Mouse (Mus musculus): Measurements from ENCODE around the gene Rnd1. TPM values are rescaled to one million over a fixed set of nuclear protein-coding genes. Genes with fewer than 3 reads are reported as not detected.

Gene Rnd1
- total RNA-seq, 2 experiments from 2014 or later = 6.3 to 8.0 TPM

GRCm38 (mm10) chr15:98680660-98681059, 3.4 kb upstream of the Rnd1 start:
- no peak for DNase-seq (ENCODE audit: low spot score in 2 of 2)

DNA sequence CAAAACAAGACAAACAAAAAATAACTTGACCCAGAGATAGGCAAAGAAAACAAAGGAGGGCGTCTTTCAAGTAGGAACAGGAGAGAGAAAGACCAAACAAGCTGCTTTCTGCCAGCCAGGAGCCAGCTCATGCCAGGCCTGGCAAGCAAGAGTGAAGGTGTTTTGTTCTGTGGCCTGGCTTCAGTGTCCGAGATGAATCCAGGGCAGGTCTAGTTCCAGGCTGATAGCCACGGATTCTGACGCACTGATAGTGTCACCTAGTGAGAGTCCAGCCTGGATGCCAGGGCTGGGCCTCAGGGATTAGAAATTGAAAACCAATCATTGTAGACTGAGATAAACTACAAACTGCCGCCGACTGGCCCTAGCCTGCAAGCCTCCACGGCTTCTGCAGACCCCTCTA, 716 bp upstream of the Rnd1 start:
- DNase-seq (ENCODE audit: low spot score in 2 of 2) = no peak

DNA sequence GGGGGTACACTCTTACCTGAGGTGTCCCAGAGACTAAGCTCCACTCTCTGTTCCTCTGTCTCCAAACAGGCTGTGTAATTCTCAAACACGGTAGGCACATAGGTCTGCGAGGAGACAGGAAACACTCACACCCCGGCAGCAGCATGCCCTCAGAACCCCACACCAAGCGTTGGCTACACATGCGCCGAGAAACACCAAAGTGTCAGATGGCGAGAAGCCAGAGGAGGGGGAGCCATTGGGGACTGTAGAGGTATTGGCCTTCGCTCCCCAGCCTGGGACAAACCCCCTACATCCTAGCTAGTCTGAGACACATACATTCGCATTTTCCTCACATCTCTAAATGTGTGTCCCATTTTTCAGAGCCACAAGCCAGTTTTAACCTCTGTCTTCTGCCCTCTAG, 790 bp downstream of the Rnd1 start:
- DNase-seq (ENCODE audit: low spot score in 2 of 2) = no peak

DNA sequence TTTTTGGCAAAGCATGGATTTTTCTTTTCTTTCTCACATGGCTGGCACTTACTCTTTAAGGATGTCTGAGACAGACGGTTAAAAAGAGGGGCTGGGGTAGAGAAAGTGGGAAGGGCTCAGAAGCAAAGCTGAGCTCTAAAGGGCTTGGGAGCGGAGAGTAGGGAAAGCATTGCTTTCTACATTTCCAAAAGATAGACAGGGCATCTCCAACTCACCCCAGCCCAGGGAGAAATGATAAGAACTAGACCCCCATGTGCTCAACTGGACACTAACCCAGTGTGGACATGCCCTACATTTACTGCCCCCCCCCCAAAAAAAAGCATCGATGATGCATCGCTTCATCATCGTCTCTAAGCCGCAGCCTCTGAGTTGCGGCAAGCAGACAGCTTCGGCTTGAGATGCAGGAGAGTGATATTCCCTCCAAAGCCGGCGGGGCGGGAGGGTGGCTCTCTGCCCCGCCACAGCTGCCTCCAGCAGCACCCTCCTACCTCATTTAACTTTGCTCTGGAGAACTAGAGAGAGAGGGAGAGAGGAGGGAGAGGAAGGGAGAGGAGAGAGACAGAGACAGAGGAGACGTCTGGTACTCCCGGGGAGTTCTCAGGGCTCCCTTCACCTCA, 1.5 kb downstream of the Rnd1 start:
- no peak for DNase-seq (ENCODE audit: low spot score in 2 of 2)

DNA sequence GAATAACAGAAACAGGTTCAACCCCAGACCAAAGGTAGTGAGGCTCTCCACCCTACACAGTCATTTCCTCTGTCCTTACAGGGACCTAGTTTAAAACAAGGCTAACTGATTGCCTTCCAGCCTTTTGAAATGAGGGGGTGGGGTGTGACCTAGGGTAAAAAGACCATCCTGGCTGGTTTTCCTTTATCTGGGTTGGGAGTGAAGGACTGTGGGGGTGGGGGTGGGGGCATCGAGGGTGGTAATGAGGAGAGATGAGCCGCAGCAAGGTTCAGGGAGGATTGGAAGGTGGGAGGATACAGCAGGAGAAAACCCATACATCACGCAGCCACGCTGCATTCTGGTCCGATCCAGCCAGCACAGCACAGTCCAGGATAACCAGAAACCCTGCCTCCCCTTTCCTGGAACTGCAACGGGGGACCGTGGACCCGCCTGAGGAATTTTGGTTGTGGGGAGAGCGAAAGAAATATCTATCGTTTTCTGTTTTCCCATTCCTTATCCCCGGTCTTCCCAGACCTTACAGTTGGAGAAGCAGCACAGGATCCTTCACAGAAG, 2.2 kb downstream of the Rnd1 start:
- no peak for DNase-seq (ENCODE audit: low spot score in 2 of 2)

DNA sequence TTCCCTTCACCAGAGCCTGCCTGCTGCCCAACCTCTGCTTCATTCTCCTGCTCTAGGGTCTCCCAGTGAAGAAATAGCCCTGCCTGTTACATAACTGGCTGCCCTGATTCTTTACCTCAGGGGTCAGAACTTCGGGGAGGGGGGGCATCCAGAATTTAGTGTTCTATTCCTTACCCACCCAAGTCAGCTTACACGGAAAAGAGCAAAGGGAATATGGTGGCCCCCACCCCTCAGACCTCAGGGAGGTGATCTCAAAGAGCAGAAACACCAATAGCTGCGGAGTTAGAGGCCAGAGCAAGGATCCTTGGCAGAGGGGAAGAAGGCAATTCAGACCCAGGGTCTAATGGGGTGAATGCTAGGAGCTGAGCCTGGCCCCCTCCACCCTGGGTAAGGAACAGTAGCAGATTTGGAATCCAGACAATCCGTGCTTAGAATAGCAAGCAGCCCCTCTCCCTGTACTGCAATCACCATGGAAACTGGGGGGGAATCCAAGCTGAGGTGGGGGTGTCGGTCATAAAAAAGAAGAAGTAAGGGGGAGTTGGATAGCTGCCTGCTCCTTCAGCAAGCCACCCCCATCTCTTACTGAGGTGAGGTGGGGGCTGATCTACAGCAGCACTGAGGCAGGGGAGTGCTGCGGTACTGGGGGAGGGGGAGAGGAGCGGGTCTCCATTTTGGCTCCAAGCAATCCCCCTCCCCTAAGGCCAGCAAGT, 2.8 kb downstream of the Rnd1 start:
- no peak for DNase-seq (ENCODE audit: low spot score in 2 of 2)

DNA sequence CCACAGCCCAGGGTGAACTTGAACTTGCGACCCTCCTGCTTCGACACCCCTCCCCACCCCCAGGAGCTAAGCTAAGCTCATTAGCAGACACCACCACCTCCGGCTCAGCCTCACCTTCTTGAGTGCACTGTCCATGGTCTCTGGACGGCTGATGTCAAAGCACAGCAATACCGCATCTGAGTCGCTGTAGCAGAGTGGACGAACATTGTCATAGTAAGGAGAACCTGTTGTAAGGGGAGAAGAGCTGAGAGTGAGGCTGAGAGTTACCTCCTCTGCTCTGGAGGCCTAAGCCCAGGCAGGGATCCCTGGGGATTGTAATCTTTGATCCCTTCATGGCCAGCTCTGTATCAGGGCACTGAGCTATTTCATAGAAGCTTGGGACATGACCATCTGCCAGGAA, 3.5 kb downstream of the Rnd1 start:
- no peak for DNase-seq (ENCODE audit: low spot score in 2 of 2)

GRCm38 (mm10) chr15:98672592-98672991, 4.7 kb downstream of the Rnd1 start:
- DNase-seq (ENCODE audit: low spot score in 2 of 2) = no peak

GRCm38 (mm10) chr15:98664042-98664907, 13.0 kb downstream of the Rnd1 start:
- DNase-seq (ENCODE audit: low spot score in 2 of 2) = no peak

GRCm38 (mm10) chr15:98662567-98663545, 14.4 kb downstream of the Rnd1 start, which contains the start of gene Ddx23:
Gene Ddx23, minus strand, starts transcription at chr15:98662894.
- peak; percentile 96 to 98 for DNase-seq (ENCODE audit: low spot score in 2 of 2)

DNA sequence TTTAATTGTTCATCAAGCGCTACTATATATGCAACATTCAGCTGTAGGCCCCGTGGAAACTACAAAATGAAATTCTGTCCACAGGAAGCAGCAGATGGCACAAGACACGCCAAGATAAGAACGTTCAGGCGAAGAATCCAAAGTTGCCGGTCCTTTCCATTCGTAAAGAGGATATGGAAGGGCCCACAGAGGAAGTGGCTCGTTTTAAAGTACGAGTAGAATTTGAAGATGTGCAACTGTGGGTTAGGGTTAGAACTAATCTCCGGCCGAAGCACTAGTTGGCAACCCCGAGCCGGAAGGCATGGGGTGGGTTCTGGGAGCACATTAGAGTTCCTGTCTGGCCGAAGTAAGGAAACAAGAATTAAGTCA, 15.1 kb downstream of the Rnd1 start:
- no peak for DNase-seq (ENCODE audit: low spot score in 2 of 2)

- DNase-seq (ENCODE audit: low spot score in 2 of 2) = no peak
Measured at GRCm38 (mm10) chr15:98656982-98657751, 20.1 kb downstream of the Rnd1 start.

- DNase-seq (ENCODE audit: low spot score in 2 of 2) = no peak
Measured at GRCm38 (mm10) chr15:98652174-98652573, 25.1 kb downstream of the Rnd1 start.

GRCm38 (mm10) chr15:98651431-98651830, 25.8 kb downstream of the Rnd1 start:
- no peak for DNase-seq (ENCODE audit: low spot score in 2 of 2)

GRCm38 (mm10) chr15:98648071-98648470, 29.2 kb downstream of the Rnd1 start:
- DNase-seq (ENCODE audit: low spot score in 2 of 2) = peak in 1 of 2 experiments; percentile 76

GRCm38 (mm10) chr15:98647308-98647707, 30.0 kb downstream of the Rnd1 start:
- DNase-seq (ENCODE audit: low spot score in 2 of 2) = peak in 1 of 2 experiments; percentile 36

DNA sequence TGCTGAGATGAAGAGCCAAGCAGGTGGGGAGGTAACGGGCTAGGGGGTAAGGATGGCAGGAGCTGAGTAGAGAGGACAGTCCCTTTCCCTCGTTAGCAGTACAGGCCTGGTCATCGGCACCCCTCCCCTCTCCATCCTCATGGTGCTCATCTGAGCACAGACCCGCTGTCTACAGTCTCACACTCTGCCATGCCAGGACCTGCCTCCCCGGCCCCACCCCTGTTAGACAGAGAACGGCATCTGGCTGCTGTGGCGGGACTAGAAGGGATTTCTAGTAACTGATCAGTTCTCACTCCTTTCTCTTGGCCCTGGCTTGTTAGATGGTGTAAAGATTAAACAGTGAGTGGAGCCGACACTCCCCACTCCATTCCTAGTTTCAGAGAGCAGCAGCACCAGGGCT, 30.5 kb downstream of the Rnd1 start:
- no peak for DNase-seq (ENCODE audit: low spot score in 2 of 2)

- no peak for DNase-seq (ENCODE audit: low spot score in 2 of 2)
Measured at GRCm38 (mm10) chr15:98645057-98646026, 31.9 kb downstream of the Rnd1 start.

DNA sequence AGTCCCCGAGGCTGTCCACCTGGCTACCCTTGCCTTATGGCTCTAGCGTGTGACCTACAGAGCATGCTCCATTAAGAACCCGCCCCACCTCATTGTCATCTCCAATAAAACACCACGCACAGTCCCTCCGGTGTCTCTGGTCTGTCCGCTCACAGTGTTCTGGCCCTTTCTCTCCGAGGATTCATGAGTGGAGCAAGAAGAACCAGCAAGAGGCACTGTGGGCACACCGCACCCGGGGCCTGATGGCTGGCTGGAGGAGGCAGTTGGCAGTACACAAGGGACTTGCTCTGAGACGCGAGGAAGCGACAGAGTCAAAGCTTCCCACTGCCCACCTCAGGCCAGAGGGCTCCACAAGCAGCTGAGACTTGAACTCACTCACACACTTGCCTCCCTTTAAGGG, 32.9 kb downstream of the Rnd1 start:
- DNase-seq (ENCODE audit: low spot score in 2 of 2) = no peak

All from layer of hippocampus, adult 18-20 months (tissue).